Mouse (Mus musculus): ENCODE results near the gene Coro1a.

DNA sequence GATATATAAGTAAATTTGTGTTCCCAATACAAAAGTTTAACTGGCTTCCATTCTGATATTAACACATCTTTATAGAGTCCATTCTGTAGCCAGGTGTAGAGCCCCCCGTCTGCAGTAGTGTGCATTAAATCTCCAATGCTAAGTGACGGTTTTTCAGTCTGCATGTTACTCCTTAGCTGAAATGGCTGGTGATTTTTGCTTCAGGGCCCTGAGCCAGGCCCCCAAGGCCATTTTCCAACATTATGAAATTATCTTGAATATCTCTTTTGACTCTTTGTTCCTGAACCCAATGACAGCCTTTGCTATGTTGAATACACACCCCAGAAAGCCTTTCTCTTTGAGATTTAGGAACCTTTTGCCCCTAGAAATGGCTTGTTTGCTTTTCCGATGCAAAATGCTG lies 47.8 kb downstream of the Coro1a start:
- TF ChIP-seq MYOD1 (IDR thresholded peaks at IDR 0.05; ENCODE audit: control insufficient read depth, insufficient read length, low read depth) (no peak), CTCF (IDR thresholded peaks at IDR 0.05; ENCODE audit: control insufficient read depth, insufficient read depth, insufficient read length) (no peak), USF1 (IDR thresholded peaks at IDR 0.05; ENCODE audit: low read depth) (no peak), MYOG (IDR thresholded peaks at IDR 0.05; ENCODE audit: control insufficient read depth, extremely low read depth, insufficient read length) (no peak), MAX (IDR thresholded peaks at IDR 0.05) (no peak), FOSL1 (IDR thresholded peaks at IDR 0.05; ENCODE audit: insufficient read depth, low read length, poor library complexity, severe bottlenecking) (no peak), CEBPB (IDR thresholded peaks at IDR 0.05; ENCODE audit: low read depth) (no peak)

Data from C2C12 (cell line).